15 mouse cellular contexts compared by ENCODE assay signal in genomic region chr5:105472983-105473705, GRCm38 (mm10).
"Had no signal": no experiment of that assay in that cellular context is flagged by ENCODE, and none has a peak within 500 bp of the region (broad histone marks: within the 10 kb centered on the region; RNA-seq: fewer than 3 reads in every experiment).

No protein-coding gene starts in this region.

- H3K9ac ChIP-seq: limb, embryonic 15.5 days; liver, embryonic 14.5 days; liver, postnatal 0 days; lung, embryonic 14.5 days had no signal

- H3K4me1 ChIP-seq: limb, embryonic 15.5 days had no signal

- H3K9me3 ChIP-seq: limb, embryonic 15.5 days had no signal

- H3K27ac ChIP-seq: limb, embryonic 15.5 days; liver, embryonic 14.5 days had no signal

- DNase-seq: kidney, adult 9 months; kidney, postnatal 14 days; kidney, postnatal 4 days; layer of hippocampus, postnatal 36 days; liver, postnatal 0 days; lung, embryonic 14.5 days; lung, postnatal 10 days; lung, postnatal 36 days; midbrain, embryonic 14.5 days; thymus, adult 18-20 months; thymus, postnatal 36 days had no signal

- ATAC-seq: liver, postnatal 0 days had no signal

- H3K4me2 ChIP-seq: limb, embryonic 15.5 days; liver, embryonic 11.5 days; lung, embryonic 14.5 days; midbrain, embryonic 11.5 days had no signal

- H3K36me3 ChIP-seq: limb, embryonic 15.5 days had no signal

- H3K4me3 ChIP-seq: limb, embryonic 15.5 days had no signal

- H3K27me3 ChIP-seq: limb, embryonic 15.5 days had no signal
